Mouse (Mus musculus): ENCODE results near the gene Olfr568. TPM values are rescaled to one million over a fixed set of nuclear protein-coding genes. Genes with fewer than 3 reads are reported as not detected.

Gene Olfr568
- polyA plus RNA-seq, 1 experiment from 2014 or later = not detected

Other genes with a start within 250 kb of the Olfr568 start
- gene Olfr554, start 238.7 kb upstream of the Olfr568 start, polyA plus RNA-seq (2015; fragmentation: Nextera tagmentation; extraction: Ambion mirVana) = 0.17 TPM in 1 of 2 replicates, not detected in the other
- gene Olfr555, start 218.3 kb upstream of the Olfr568 start, polyA plus RNA-seq (2015; fragmentation: Nextera tagmentation; extraction: Ambion mirVana) = not detected in 2 replicates
- gene Olfr556, start 212.2 kb upstream of the Olfr568 start, polyA plus RNA-seq (2015; fragmentation: Nextera tagmentation; extraction: Ambion mirVana) = not detected in 2 replicates
- 14.9 and 17.4 TPM in 2 replicates for gene Trim68, start 189.8 kb upstream of the Olfr568 start, polyA plus RNA-seq (2015; fragmentation: Nextera tagmentation; extraction: Ambion mirVana)
- gene Olfr557, start 181.2 kb upstream of the Olfr568 start, polyA plus RNA-seq (2015; fragmentation: Nextera tagmentation; extraction: Ambion mirVana) = 0.09 and 0.16 TPM in 2 replicates
- gene Olfr558, start 174.9 kb upstream of the Olfr568 start, polyA plus RNA-seq (2015; fragmentation: Nextera tagmentation; extraction: Ambion mirVana) = 0.62 and 0.71 TPM in 2 replicates
- 0.11 and 0.41 TPM in 2 replicates for gene Olfr33, start 158.1 kb upstream of the Olfr568 start, polyA plus RNA-seq (2015; fragmentation: Nextera tagmentation; extraction: Ambion mirVana)
- gene Olfr559, start 149.6 kb upstream of the Olfr568 start, polyA plus RNA-seq (2015; fragmentation: Nextera tagmentation; extraction: Ambion mirVana) = not detected in 2 replicates
- gene Olfr560, start 117.8 kb upstream of the Olfr568 start, polyA plus RNA-seq (2015; fragmentation: Nextera tagmentation; extraction: Ambion mirVana) = 0.08 TPM in 1 of 2 replicates, not detected in the other
- 0.18 and 0.35 TPM in 2 replicates for gene Olfr78, start 117.7 kb upstream of the Olfr568 start, polyA plus RNA-seq (2015; fragmentation: Nextera tagmentation; extraction: Ambion mirVana)
- 0.09 and 0.25 TPM in 2 replicates for gene Olfr561, start 105.9 kb upstream of the Olfr568 start, polyA plus RNA-seq (2015; fragmentation: Nextera tagmentation; extraction: Ambion mirVana)
- not detected in 2 replicates for gene Olfr564, start 73.6 kb upstream of the Olfr568 start, polyA plus RNA-seq (2015; fragmentation: Nextera tagmentation; extraction: Ambion mirVana)
- 0.18 and 0.51 TPM in 2 replicates for gene Olfr566, start 18.4 kb upstream of the Olfr568 start, polyA plus RNA-seq (2015; fragmentation: Nextera tagmentation; extraction: Ambion mirVana)
- 0.11 TPM in 1 of 2 replicates, not detected in the other for gene Olfr569, start 13.8 kb downstream of the Olfr568 start, polyA plus RNA-seq (2015; fragmentation: Nextera tagmentation; extraction: Ambion mirVana)
- gene Olfr570, start 17.5 kb downstream of the Olfr568 start, polyA plus RNA-seq (2015; fragmentation: Nextera tagmentation; extraction: Ambion mirVana) = 0.38 and 0.67 TPM in 2 replicates
- gene Olfr571, start 40.4 kb downstream of the Olfr568 start, polyA plus RNA-seq (2015; fragmentation: Nextera tagmentation; extraction: Ambion mirVana) = 0.08 and 0.09 TPM in 2 replicates
- gene Olfr572, start 47.3 kb downstream of the Olfr568 start, polyA plus RNA-seq (2015; fragmentation: Nextera tagmentation; extraction: Ambion mirVana) = not detected in 2 replicates
- gene Olfr573-ps1, start 65.5 kb downstream of the Olfr568 start, polyA plus RNA-seq (2015; fragmentation: Nextera tagmentation; extraction: Ambion mirVana) = not detected in 2 replicates
- not detected in 2 replicates for gene Olfr574, start 71.3 kb downstream of the Olfr568 start, polyA plus RNA-seq (2015; fragmentation: Nextera tagmentation; extraction: Ambion mirVana)
- gene Olfr575, start 81.7 kb downstream of the Olfr568 start, polyA plus RNA-seq (2015; fragmentation: Nextera tagmentation; extraction: Ambion mirVana) = not detected in 2 replicates
- gene Olfr576, start 85.5 kb downstream of the Olfr568 start, polyA plus RNA-seq (2015; fragmentation: Nextera tagmentation; extraction: Ambion mirVana) = not detected in 2 replicates
- 0.05 TPM in 1 of 2 replicates, not detected in the other for gene Olfr577, start 98.8 kb downstream of the Olfr568 start, polyA plus RNA-seq (2015; fragmentation: Nextera tagmentation; extraction: Ambion mirVana)
- 0.71 and 0.87 TPM in 2 replicates for gene Olfr578, start 112.2 kb downstream of the Olfr568 start, polyA plus RNA-seq (2015; fragmentation: Nextera tagmentation; extraction: Ambion mirVana)
- gene Olfr582, start 160.9 kb downstream of the Olfr568 start, polyA plus RNA-seq (2015; fragmentation: Nextera tagmentation; extraction: Ambion mirVana) = 0.05 and 0.11 TPM in 2 replicates
- gene Olfr583, start 174.2 kb downstream of the Olfr568 start, polyA plus RNA-seq (2015; fragmentation: Nextera tagmentation; extraction: Ambion mirVana) = not detected in 2 replicates
- gene Olfr584, start 204.8 kb downstream of the Olfr568 start, polyA plus RNA-seq (2015; fragmentation: Nextera tagmentation; extraction: Ambion mirVana) = 0.08 TPM in 1 of 2 replicates, not detected in the other
- not detected in 2 replicates for gene Olfr585, start 220.6 kb downstream of the Olfr568 start, polyA plus RNA-seq (2015; fragmentation: Nextera tagmentation; extraction: Ambion mirVana)
- gene Olfr586, start 248.5 kb downstream of the Olfr568 start, polyA plus RNA-seq (2015; fragmentation: Nextera tagmentation; extraction: Ambion mirVana) = not detected in 2 replicates